Mouse (Mus musculus): Measurements from ENCODE around the gene Luc7l3.

GRCm38 (mm10) chr11:94317515-94317914, 4.3 kb downstream of the Luc7l3 start:
- TF ChIP-seq CTCF (IDR thresholded peaks at IDR 0.05; ENCODE audit: low read depth), result no peak
- TF ChIP-seq EP300 (IDR thresholded peaks at IDR 0.05; ENCODE audit: low read depth), result no peak

Data from liver, embryonic 14.5 days (tissue).